Mouse (Mus musculus): ENCODE results near the gene Igfbp6. TPM values are rescaled to one million over a fixed set of nuclear protein-coding genes. Genes with fewer than 3 reads are reported as not detected.
"Not testable (repeated sequence)": the region's sequence is repeated elsewhere in the genome, so short reads cannot be mapped to it uniquely, and the experiment has no call there.

The Igfbp6 gene
- polyA plus RNA-seq, 1 experiment: not detected

- H3K4me3 ChIP-seq (ENCODE audit: insufficient read depth, low read depth, low read length): peak overlapping the region; percentile 51
- peaks cover 20% of the 10 kb centered on the region; the same call in 1 of the 2 replicates for H3K4me1 ChIP-seq (ENCODE audit: control insufficient read depth, insufficient read depth, low read length)
- 61% methylated on average over 10 of the region's 10 CpGs for WGBS
- H3K27ac ChIP-seq (ENCODE audit: insufficient read depth, low read depth, low read length): peak overlapping the region; percentile 93
- TF ChIP-seq POLR2A (IDR thresholded peaks at IDR 0.05; ENCODE audit: insufficient read depth, low read depth, low read length) (no peak), CTCF (IDR thresholded peaks at IDR 0.05; ENCODE audit: insufficient read depth, low read depth, low read length) (no peak)
These were observed 1.2 kb downstream of the Igfbp6 start for GRCm38 (mm10) chr15:102145330-102145729.

DNA sequence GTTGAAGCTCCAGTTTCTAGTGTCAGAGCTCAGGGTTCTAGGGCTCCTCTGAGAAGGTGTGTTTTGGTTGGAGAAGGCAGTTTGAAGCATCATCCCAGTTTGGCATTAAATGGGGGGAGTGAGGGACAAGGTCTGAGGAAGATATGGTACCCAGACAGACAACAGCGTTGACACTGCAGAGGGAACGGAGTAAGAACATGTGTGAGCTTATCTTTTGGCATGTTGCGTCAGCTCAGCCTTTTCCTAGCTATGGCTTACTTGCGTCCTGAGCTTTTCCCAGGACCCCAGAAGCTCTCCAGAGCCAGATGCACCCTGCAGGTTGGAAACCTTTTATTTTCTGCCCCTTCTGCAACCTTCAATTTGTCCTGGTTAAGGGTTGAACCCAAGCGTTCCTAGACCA, 1.9 kb downstream of the Igfbp6 start:
- TF ChIP-seq CTCF (IDR thresholded peaks at IDR 0.05; ENCODE audit: insufficient read depth, low read depth, low read length): no peak
- TF ChIP-seq POLR2A (IDR thresholded peaks at IDR 0.05; ENCODE audit: insufficient read depth, low read depth, low read length): no peak
- 87% methylated on average over 5 of the region's 5 CpGs for WGBS
- Histone ChIP-seq H3K4me1 (ENCODE audit: control insufficient read depth, insufficient read depth, low read length) (peaks cover 20% of the 10 kb centered on the region; the same call in 1 of the 2 replicates), H3K4me3 (ENCODE audit: insufficient read depth, low read depth, low read length) (no peak overlapping the region), H3K27ac (ENCODE audit: insufficient read depth, low read depth, low read length) (peak overlapping the region; percentile 52; the same call in 1 of the 2 replicates)

DNA sequence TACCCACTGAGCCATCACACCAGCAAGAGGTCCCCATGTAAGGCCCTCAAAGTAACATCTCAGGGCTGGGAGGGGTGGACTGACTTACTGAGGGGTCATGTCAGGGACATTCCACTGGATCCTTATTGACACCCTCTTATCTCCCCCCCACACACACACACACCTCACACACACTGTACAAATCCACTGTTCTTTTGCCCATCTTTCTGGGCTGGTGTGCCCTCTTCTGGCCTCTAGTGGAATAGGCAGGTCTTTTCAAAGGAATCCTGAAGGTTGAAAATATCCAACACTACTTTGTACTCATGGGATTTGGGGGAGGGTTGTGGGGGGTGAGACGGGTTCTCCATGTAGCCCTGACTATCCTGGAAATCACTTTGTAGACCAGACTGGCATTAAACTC, 2.7 kb downstream of the Igfbp6 start:
- no peak for TF ChIP-seq CTCF (IDR thresholded peaks at IDR 0.05; ENCODE audit: insufficient read depth, low read depth, low read length)
- TF ChIP-seq POLR2A (IDR thresholded peaks at IDR 0.05; ENCODE audit: insufficient read depth, low read depth, low read length): no peak
- Histone ChIP-seq H3K4me3 (ENCODE audit: insufficient read depth, low read depth, low read length) (no peak overlapping the region), H3K4me1 (ENCODE audit: control insufficient read depth, insufficient read depth, low read length) (peaks cover 20% of the 10 kb centered on the region; the same call in 1 of the 2 replicates), H3K27ac (ENCODE audit: insufficient read depth, low read depth, low read length) (no peak overlapping the region)
- WGBS: 3% methylated on average over 1 of the region's 1 CpGs

GRCm38 (mm10) chr15:102147674-102148402, 3.7 kb downstream of the Igfbp6 start:
- no peak overlapping the region for H3K4me3 ChIP-seq (ENCODE audit: insufficient read depth, low read depth, low read length)
- TF ChIP-seq POLR2A (IDR thresholded peaks at IDR 0.05; ENCODE audit: insufficient read depth, low read depth, low read length) (no peak), CTCF (IDR thresholded peaks at IDR 0.05; ENCODE audit: insufficient read depth, low read depth, low read length) (no peak)
- 71% methylated on average over 16 of the region's 16 CpGs for WGBS
- no peak overlapping the region for H3K27ac ChIP-seq (ENCODE audit: insufficient read depth, low read depth, low read length)
- H3K4me1 ChIP-seq (ENCODE audit: control insufficient read depth, insufficient read depth, low read length): peaks cover 19% of the 10 kb centered on the region; the same call in 1 of the 2 replicates

DNA sequence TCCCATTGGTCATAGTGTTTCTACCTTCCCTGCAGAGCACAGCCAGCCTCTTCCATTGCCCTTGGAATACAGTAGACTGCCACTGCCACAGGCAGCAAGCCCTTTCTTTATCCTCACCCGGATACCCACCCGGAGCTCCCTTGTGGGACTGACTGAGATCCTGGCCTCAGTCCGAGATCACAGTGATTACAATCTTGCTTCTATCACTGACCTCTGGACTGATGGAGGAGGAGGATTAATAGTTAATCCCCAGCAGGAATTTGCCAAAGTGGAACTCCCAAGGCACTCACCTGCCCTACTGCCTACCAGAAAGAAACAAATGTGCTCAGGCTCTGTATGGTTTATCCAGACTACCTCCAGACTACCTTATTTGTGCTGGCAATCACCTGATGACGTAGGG, 5.4 kb downstream of the Igfbp6 start:
- Histone ChIP-seq H3K27ac (ENCODE audit: insufficient read depth, low read depth, low read length) (no peak overlapping the region), H3K4me3 (ENCODE audit: insufficient read depth, low read depth, low read length) (no peak overlapping the region), H3K4me1 (ENCODE audit: control insufficient read depth, insufficient read depth, low read length) (peaks cover 9% of the 10 kb centered on the region; the same call in 1 of the 2 replicates)
- TF ChIP-seq POLR2A (IDR thresholded peaks at IDR 0.05; ENCODE audit: insufficient read depth, low read depth, low read length) (no peak), CTCF (IDR thresholded peaks at IDR 0.05; ENCODE audit: insufficient read depth, low read depth, low read length) (no peak)
- WGBS: 77% methylated on average over 4 of the region's 4 CpGs

- no peak for TF ChIP-seq CTCF (IDR thresholded peaks at IDR 0.05; ENCODE audit: insufficient read depth, low read depth, low read length)
- no peak for TF ChIP-seq POLR2A (IDR thresholded peaks at IDR 0.05; ENCODE audit: insufficient read depth, low read depth, low read length)
- Histone ChIP-seq H3K4me3 (ENCODE audit: insufficient read depth, low read depth, low read length) (no peak within 1 kb of the TSS), H3K4me1 (ENCODE audit: control insufficient read depth, insufficient read depth, low read length) (0 out of 2 replicates have a peak, but pooled peaks cover 3% of the 10 kb centered on the region), H3K27ac (ENCODE audit: insufficient read depth, low read depth, low read length) (no peak within 1 kb of the TSS)
- WGBS: 62% methylated on average over 20 of the region's 20 CpGs
These were observed 6.4 kb downstream of the Igfbp6 start, which contains the start of gene Soat2 for GRCm38 (mm10) chr15:102150301-102151135. TSS of gene Soat2 (plus strand) at chr15:102150526.

GRCm38 (mm10) chr15:102152646-102153045, 8.5 kb downstream of the Igfbp6 start:
- no peak for TF ChIP-seq CTCF (IDR thresholded peaks at IDR 0.05; ENCODE audit: insufficient read depth, low read depth, low read length)
- TF ChIP-seq POLR2A (IDR thresholded peaks at IDR 0.05; ENCODE audit: insufficient read depth, low read depth, low read length): no peak
- 59% methylated on average over 4 of the region's 4 CpGs for WGBS
- no peak overlapping the region for H3K27ac ChIP-seq (ENCODE audit: insufficient read depth, low read depth, low read length)
- H3K4me3 ChIP-seq (ENCODE audit: insufficient read depth, low read depth, low read length): no peak overlapping the region
- H3K4me1 ChIP-seq (ENCODE audit: control insufficient read depth, insufficient read depth, low read length): 0 out of 2 replicates have a peak, but pooled peaks cover 3% of the 10 kb centered on the region

DNA sequence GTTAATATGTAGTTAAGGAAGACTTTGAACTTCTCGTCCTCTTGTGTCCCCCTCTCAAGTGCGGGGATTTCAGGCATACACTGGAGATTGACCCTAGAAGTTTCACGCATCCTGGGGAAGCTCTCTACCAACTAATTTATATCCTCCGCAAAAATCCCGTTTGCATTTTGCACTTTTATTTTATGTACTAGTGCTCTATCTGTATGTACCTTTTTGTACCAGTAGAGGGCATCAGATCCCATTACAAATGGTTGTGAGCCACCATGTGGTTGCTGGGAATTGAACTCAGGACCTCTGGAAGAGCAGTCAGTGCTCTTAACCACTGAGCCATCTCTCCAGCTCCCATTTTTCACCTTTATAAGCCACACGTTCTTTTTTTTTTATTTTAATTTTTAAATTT, 10.8 kb downstream of the Igfbp6 start:
- WGBS: 97% methylated on average over 6 of the region's 6 CpGs
- H3K27ac ChIP-seq (ENCODE audit: insufficient read depth, low read depth, low read length); H3K4me3 ChIP-seq (ENCODE audit: insufficient read depth, low read depth, low read length); H3K4me1 ChIP-seq (ENCODE audit: control insufficient read depth, insufficient read depth, low read length): not testable (repeated sequence)

- 44% methylated on average over 20 of the region's 20 CpGs for WGBS
These were observed 12.7 kb downstream of the Igfbp6 start for GRCm38 (mm10) chr15:102156836-102157235.

More at GRCm38 (mm10) chr15:102156836-102157235, 12.7 kb downstream of the Igfbp6 start:
- no peak overlapping the region for H3K27ac ChIP-seq (ENCODE audit: insufficient read depth, low read depth, low read length)
- H3K4me3 ChIP-seq (ENCODE audit: insufficient read depth, low read depth, low read length): no peak overlapping the region
- no peak for TF ChIP-seq POLR2A (IDR thresholded peaks at IDR 0.05; ENCODE audit: insufficient read depth, low read depth, low read length)
- no peak for TF ChIP-seq CTCF (IDR thresholded peaks at IDR 0.05; ENCODE audit: insufficient read depth, low read depth, low read length)
- 0 out of 2 replicates have a peak, but pooled peaks cover 3% of the 10 kb centered on the region for H3K4me1 ChIP-seq (ENCODE audit: control insufficient read depth, insufficient read depth, low read length)

All from olfactory bulb, adult 2 months (tissue).